Mouse (Mus musculus) c-Kit-negative CD71-positive TER-119-positive erythroid progenitor cells, embryonic 14.5 days (primary cell): Measurements from ENCODE around the gene Tnfsf10.
"Not testable (repeated sequence)": the region's sequence is repeated elsewhere in the genome, so short reads cannot be mapped to it uniquely, and the experiment has no call there.

Experiments
- DNase-seq: peaks from one replicate; pipeline ENCODE4 v3.0.0-alpha.2; 2013; ENCODE audit warnings: low read depth, low spot score

Gene Tnfsf10

DNA sequence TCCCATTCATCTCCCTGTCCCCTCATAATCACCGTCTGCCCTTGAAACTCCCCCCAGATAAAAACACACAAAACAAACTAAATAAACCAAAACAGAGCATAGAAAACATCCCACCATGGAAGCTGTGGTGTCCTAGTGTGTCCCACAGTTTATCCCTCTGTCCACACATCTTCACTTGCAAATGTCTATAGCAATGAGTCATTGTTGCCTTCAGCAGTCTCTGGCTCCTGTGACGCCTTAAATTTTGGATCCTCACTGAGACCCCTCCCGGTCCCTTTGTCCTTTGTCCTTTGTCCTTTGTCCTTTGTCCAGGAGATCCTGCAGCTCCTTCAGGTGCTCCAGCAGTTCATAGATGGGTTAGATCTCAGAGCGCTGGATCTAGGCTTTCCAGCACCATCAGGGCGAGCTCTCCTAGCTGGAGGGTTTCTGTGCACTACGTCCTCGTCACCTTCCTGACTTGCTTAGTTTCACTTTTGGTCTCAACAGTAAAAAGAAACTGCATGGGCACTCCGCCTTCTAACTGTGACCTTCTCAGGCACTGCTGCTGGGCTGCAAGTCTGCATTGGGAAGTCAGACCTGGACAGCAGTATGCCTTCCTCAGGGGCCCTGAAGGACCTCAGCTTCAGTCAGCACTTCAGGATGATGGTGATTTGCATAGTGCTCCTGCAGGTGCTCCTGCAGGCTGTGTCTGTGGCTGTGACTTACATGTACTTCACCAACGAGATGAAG lies at the start of gene Tnfsf10:
TSS of gene Tnfsf10 (plus strand) at position 470 of the 729 bp plus-strand sequence.
- no peak for DNase-seq

DNA sequence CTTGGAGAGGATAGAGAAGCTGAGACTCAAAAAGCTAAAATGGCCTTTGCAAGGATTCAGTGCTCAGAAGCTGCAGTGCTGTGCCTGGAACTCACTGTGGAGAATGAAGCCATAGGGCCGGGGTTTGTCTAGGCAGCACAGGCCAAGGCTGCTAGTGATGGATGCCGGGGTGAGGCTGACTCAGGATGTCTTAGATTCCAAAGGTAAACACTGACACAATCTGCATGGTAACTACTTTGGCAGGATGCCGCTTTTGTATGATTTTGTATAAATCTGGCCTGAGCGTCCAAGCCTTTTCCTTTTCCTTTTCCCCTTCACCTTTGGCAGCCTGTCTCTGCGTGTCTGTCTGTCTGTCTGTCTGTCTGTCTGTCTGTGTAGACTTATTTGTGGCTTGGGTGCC lies 49.5 kb upstream of the Tnfsf10 start:
- DNase-seq, result no peak

GRCm38 (mm10) chr3:27267887-27268286 lies 48.9 kb upstream of the Tnfsf10 start:
- no peak for DNase-seq

DNA sequence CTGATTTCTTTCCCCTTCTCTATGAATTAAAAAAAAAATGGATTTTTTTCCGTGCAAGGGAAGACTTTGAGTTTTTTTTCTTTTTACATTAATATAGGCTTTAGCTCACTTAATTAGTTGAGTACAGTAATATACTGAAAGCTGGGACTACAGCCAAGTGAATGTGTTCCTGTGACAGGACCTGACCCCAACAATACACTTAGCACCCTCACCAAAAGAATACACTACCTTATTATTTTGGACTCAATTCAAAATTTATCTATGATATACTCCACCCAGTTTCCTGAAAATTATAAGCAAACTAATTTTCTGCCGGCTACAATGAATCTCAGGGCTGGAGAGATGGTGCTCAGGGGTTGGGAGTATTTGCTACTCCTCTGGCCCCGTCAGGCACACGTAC lies 47.7 kb upstream of the Tnfsf10 start:
- no peak for DNase-seq

GRCm38 (mm10) chr3:27270160-27270962 lies 46.5 kb upstream of the Tnfsf10 start:
- no peak for DNase-seq

DNA sequence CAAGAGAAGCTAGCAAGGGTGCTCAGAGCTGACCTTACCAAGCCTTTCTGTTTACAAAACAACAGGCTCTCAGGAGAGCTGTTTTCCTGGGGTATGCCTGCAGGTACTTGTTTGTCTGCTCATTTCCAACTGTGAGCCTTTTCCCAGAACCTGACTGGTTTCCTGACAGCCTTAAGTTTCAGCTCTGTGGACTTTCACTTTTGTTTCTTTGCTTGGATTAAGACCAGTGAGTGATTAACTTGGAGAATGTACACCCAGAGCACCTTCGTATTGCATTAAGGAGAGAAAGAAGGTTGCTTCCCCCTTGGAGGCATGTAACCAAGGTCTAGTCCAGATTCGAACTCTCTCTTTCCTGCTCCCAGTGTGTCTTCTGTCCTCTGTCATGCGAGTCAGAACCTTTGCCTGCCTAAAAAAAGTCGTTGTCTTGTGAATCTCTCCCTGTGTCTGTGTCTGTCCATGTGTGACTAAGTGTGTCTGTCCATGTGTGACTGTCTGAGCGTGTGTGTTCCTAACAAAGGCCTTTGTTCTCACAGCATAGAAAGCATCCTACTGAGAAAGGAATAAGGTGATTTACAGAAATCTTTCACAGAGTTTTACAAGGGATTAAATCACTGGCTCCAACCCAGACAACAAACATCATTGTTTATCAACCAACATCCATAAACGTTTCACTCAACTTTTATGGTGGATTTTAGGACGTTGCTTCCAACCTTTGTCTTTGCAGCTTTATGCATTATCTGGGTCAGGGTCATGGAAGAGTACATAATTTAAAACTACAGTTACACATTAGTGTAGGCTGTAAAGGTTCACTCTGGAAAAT lies 43.7 kb upstream of the Tnfsf10 start:
- no peak for DNase-seq

- DNase-seq, result not testable (repeated sequence)
These were observed 37.4 kb upstream of the Tnfsf10 start for GRCm38 (mm10) chr3:27279286-27279925.

- DNase-seq, result no peak
These were observed 36.5 kb upstream of the Tnfsf10 start for GRCm38 (mm10) chr3:27280280-27280749.

DNA sequence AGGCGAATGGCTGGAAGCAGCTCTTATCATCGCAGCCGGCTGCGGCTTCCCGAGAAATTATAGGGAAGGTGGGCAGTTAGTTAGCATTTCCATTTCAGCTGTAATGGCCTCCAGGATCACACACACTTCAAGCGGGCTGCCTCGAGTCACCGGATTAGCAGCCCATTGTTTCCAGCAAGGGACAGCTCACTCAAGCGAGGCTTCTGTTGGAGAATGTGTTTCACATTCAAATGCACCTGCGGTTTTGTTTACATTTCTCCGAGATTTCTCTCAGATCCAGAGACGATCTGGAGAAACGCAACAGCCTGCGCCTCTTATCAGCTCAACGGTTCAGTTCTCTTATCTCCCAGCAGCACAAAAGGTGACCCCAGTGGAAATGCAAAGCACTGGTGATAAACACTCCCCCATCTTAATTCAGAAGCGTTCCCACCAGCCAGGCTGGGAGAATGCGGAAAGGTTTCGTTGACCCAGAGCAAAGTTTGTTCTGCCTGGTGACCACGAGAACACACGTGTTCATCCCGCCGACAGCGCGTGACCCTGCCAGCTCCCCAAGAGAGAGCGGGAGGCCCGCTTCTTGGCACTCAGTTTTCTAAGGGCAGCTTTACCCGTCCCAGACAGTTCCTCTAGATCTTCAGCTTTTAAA lies 33.6 kb upstream of the Tnfsf10 start:
- no peak for DNase-seq

- DNase-seq, result no peak
These were observed 33.0 kb upstream of the Tnfsf10 start for GRCm38 (mm10) chr3:27283796-27284195.

DNA sequence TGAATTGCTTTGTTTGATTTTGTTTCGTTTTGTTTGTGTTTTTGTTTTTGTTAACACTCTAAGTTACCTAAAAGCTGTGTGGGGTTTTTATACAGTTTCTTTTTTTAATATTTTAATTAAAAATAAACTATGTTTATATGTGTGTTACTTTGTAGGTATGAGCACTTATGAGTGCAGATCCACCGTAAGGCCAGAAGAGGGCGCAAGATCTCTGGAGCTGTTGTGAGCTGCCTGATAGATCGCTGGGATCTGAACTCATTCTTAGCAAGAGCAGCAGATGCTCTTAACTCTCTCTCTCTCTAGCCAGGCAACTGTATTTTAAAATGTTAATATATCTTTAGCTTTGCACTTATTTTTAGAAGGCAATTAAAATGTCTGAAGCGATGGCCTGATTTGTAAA lies 32.6 kb upstream of the Tnfsf10 start:
- no peak for DNase-seq

GRCm38 (mm10) chr3:27285072-27285471 lies 31.8 kb upstream of the Tnfsf10 start:
- DNase-seq, result no peak

- DNase-seq, result no peak
These were observed 28.5 kb upstream of the Tnfsf10 start for GRCm38 (mm10) chr3:27288301-27288700.

- DNase-seq, result no peak
These were observed 27.9 kb upstream of the Tnfsf10 start for GRCm38 (mm10) chr3:27288909-27289308.

- DNase-seq, result no peak
These were observed 26.5 kb upstream of the Tnfsf10 start for GRCm38 (mm10) chr3:27290285-27290684.

DNA sequence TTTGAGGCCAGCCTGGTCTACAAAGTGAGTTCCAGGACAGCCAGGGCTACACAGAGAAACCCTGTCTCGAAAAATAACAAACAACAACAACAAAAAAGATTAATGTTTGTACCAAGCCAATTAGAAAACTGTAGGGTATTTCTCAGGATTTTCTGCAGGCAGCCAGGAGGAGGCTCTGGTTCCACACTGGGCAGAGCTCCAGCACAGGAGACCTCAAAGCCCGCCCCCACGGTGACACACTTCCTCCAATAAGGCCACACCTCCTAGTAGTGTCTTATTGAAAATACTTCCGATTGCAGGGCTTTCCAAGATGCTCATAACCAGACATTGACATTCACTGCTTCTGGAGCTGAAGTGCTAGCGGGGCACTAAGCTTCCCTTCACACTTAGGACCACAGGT lies 25.9 kb upstream of the Tnfsf10 start:
- not testable (repeated sequence) for DNase-seq

DNA sequence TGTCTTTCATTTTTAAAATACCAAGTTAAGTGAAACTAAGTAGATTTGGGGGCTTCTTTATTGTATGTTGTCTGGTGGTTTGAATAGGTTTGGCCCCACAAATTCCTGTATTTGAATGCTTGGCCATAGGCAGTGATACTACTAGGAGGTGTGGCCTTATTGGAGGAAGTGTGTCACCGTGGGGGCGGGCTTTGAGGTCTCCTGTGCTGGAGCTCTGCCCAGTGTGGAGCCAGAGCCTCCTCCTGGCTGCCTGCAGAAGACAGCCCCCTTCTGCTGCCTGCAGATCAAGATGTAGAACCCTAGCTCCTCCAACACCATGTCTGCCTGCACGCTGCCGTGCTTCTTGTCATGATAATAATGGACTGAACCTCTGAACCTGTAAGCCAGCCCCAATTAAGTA lies 25.4 kb upstream of the Tnfsf10 start:
- DNase-seq, result not testable (repeated sequence)

DNA sequence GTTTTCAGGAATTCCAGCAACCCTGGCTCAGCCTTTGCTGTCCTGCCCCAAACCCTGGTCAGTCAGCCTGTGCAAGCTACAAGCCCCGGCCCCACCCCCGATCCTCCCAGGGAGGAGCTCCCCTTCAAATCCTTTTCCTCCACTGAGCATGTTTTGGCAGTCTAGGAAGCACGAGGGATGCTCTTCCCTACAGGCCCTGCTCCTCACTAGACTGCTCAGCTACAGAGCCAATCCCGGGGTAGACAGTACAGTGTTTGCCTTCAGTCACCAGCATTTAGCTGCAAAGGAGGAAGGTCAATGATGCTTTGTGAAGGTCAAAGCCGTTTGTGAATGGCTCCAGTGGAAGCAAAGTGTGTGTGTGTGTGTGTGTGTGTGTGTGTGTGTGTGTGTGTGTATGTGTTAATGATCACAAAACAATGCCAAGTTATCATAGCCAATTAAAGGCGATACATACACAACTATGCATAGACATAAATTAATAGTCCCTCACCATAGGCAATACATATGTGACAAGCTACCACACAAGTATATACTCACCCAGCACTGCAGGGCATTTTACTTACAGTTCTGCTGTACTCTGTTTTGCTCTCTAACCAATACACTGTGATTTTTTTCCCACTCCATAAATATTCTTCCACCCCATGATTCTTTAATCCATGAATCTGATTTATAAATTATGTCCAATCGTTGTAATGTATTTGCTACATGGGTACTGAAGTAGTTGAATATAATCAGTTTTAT lies 23.0 kb upstream of the Tnfsf10 start:
- DNase-seq, result no peak

- no peak for DNase-seq
These were observed 16.4 kb upstream of the Tnfsf10 start for GRCm38 (mm10) chr3:27300451-27300850.

DNA sequence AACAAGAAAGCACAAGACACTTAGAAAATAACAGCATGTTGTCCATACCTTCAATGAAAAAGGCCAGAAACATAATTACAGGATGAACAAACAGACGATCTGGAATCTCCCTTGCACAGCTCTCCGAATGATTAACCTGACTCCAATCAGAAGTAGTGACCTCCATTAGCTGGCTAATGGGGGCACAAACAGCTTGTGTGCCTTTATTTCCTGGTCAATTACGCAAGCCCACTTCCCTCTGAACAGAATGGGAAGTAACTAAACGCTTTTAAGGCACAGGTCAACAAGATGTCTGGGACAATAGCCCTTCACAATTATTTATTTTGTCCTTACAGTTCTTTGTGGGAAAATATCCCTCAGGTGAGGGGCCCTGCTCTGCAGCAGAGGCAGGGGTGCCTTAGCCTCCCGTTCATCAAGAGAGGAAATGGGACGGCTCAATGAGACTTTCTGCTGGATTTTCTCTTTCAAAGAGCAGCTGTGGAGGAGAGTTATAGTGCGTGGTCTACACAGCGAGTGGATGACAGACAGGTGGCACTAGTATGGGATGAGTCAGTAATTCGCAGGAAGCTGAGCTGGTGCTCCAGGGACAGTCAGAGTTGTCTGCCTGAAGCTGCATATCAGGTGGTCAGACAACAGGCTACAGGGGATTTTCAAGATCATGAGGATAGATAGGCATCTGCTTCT lies 14.3 kb upstream of the Tnfsf10 start:
- DNase-seq, result no peak
